Mouse (Mus musculus): ENCODE results near the gene Irgq.

- no peak for TF ChIP-seq CTCF (IDR thresholded peaks at IDR 0.05; ENCODE audit: extremely low read depth, insufficient read length, insufficient replicate concordance, low read depth, low read length)
- no peak for TF ChIP-seq POLR2A (IDR thresholded peaks at IDR 0.05; ENCODE audit: low read depth, low read length)
These were observed 26.5 kb upstream of the Irgq start for GRCm38 (mm10) chr7:24504004-24504403.

Data from small intestine, adult 2 months (tissue).